Mouse (Mus musculus) hematopoietic multipotent progenitor cell, adult 10-12 weeks (in vitro differentiated cells): ENCODE results near the gene Irs4. TPM values are rescaled to one million over a fixed set of nuclear protein-coding genes. Genes with fewer than 3 reads are reported as not detected.

Experiments
- polyA plus RNA-seq: library from polyadenylated mRNA; stranded (reverse); fragments of >175 nt; gene quantifications from 2 replicates; pipeline ENCODE4 v1.2.3, GENCODE M21; 2012; ENCODE audit warnings: low replicate concordance

The Irs4 gene
- polyA plus RNA-seq: not detected in 2 replicates

GRCm38 (mm10) chrX:141724937-141725918 is at the start of gene Irs4:
Gene Irs4 (minus strand): TSS chrX:141725263.

Other genes with a start within 250 kb of the Irs4 start
- gene Col4a5, start 249.9 kb downstream of the Irs4 start, polyA plus RNA-seq: 0.17 and 0.46 TPM in 2 replicates
- gene Gm15294, start 150.0 kb upstream of the Irs4 start, polyA plus RNA-seq: not detected in 2 replicates